Mouse (Mus musculus): ENCODE data around the gene Ifna16. TPM values are rescaled to one million over a fixed set of nuclear protein-coding genes. Genes with fewer than 3 reads are reported as not detected.

Gene Ifna16
- not detected in 2 replicates for polyA plus RNA-seq (2016; fragmentation: Nextera tagmentation; extraction: Ambion mirVana)

DNA sequence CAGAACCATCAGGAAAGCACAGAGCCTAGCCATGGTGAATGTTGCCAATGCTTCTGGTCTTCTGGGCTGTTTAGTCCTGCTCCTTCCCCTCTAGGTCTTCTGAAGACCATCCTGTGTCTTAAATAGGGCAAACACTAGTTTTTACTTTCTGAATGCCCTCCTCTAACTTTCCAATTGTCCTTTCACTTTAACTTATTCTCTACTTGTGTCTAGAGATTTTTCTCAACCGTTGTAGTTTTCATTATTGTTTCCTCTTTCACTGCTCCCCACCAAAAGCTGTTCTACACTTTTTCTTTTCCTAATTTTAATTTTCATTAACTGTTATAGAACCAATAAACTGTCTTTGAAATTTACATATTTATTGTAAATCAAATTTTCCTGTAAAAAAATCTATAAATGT lies at the start of gene Ifna16:
Ifna16 (minus strand) TSS at position 101 of the 400 bp plus-strand sequence.
- no peaks in the 10 kb centered on the region for H3K4me1 ChIP-seq (replicated peaks)
- no peak for ATAC-seq (ENCODE audit: insufficient number of reproducible peaks, low FRiP score)
- no peak within 1 kb of the TSS for H3K27ac ChIP-seq (ENCODE audit: poor library complexity, severe bottlenecking)
- H3K36me3 ChIP-seq, result no peaks in the 10 kb centered on the region
- no peaks in the 10 kb centered on the region for H3K9me3 ChIP-seq (replicated peaks)
- no peak within 1 kb of the TSS for H3K4me3 ChIP-seq
- H3K9ac ChIP-seq, result no peak within 1 kb of the TSS
- 71% methylated on average over 1 of the region's 1 CpGs for WGBS
- no peaks in the 10 kb centered on the region for H3K27me3 ChIP-seq (replicated peaks)
- no peak within 1 kb of the TSS for H3K4me2 ChIP-seq

DNA sequence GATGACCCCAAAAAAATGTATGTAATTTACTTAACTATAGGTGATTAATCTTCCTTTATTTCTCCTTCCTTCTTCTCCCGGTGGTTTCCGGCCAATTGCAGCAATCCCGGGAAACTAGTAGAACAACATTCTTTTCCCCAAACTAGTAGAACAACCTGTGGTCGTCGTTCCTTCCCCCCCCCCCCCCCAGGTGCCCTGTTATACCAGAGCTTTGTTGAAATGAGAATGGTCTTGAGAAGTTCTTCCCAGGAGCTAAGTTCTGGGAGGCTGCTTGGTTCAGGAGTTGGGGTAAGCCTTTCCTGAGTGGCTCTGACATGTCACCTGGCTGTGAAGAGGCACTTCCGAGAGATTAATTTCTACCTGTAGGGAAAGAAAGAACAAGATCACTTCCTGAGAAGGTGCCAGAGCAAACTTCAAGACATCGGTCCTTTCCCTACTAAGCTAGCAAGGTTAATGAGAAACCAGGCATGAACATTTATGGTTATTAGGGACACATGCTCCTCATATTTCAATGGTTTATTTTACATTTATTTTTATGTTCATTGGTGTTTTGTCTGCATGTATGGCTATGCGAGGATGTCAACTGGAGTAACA lies 46.9 kb upstream of the Ifna16 start:
- no peak for ATAC-seq (ENCODE audit: insufficient number of reproducible peaks, low FRiP score)
- Histone ChIP-seq H3K36me3 (peaks cover 11% of the 10 kb centered on the region), H3K27ac (ENCODE audit: poor library complexity, severe bottlenecking) (no peak overlapping the region), H3K4me1 (replicated peaks) (peaks cover 14% of the 10 kb centered on the region), H3K4me2 (no peak overlapping the region), H3K27me3 (replicated peaks) (no peaks in the 10 kb centered on the region), H3K9ac (no peak overlapping the region), H3K4me3 (no peak overlapping the region), H3K9me3 (replicated peaks) (no peaks in the 10 kb centered on the region)
- 62% methylated on average over 8 of the region's 8 CpGs for WGBS

DNA sequence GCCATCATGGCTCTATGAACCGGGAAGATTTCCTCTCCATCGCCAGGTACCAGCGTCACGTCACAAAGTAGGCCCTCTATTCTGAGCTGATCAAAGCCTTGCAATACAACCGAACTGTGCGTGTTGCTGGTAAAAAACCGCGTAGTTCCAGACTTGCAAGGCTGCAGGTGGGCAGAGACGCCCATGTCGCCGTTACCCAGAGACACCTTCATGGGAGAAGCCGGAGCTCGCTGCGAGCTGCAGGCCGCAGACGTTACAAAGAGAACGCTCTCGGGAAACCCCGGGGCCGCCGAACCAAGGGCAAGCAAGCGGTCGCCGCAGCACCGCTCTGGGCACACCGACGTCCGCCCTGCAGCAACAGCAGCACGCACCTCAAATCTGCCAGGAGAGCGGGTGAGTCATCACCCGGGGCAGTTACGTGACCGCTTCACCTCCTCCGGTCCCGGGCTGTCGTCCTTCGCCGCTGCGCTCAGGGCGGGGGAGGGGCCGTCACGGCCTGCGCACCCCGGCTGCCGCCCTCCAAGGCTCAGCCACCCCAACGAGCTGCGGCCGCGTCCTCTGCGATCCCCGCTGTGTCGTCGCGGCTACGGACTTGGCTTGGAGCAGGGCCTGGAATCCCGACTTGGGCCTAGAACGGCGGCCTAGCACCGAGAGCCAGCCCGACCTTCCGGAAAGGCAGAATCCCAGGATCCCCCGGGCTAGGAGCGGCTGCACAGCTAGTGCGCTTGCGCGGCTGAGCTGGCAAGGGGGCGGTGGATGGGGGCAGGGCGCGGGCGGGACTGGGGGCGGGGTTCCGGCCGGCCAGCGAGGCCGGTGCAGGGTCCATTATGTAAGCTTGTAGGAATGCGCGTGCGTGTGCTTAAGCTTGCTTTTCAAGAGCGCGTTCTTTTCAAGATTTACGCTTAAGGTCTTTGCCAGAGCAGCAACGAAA lies 45.3 kb upstream of the Ifna16 start, which contains the start of the genes Gm26566 and Klhl9:
Gm26566 (plus strand) TSS at position 15 of the 931 bp plus-strand sequence.
Klhl9 (minus strand) TSS at position 675 of the 931 bp plus-strand sequence.
- WGBS, result under 1% methylated on average over 82 of the region's 82 CpGs
- Histone ChIP-seq H3K36me3 (peaks cover 14% of the 10 kb centered on the region), H3K9ac (peak within 1 kb of the TSS; percentile 98), H3K9me3 (replicated peaks) (no peaks in the 10 kb centered on the region), H3K4me1 (replicated peaks) (peaks cover 17% of the 10 kb centered on the region), H3K27me3 (replicated peaks) (no peaks in the 10 kb centered on the region), H3K4me3 (peak within 1 kb of the TSS; percentile 86), H3K27ac (ENCODE audit: poor library complexity, severe bottlenecking) (peak within 1 kb of the TSS; percentile 99), H3K4me2 (peak within 1 kb of the TSS; percentile 90)
- ATAC-seq (ENCODE audit: insufficient number of reproducible peaks, low FRiP score), result peak; percentile 98

DNA sequence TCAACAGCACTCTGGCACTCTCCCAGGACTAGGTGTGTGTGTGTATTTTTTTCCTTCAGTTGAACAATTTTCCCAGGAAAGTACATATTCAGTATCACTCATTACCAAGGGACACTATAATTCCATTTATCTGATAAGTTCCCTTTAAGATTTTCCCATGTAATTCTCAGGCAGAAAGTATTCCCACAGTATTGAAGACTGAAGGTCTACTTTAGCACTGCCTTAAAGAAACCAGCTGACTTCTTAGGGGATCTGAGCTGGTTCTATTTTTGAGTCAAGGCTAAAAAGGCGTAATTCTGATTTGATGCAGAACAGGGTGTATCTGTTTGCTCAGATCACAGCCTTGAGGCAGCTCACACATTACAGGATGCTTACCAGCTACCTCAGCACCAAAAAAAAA lies 42.0 kb upstream of the Ifna16 start:
- peak overlapping the region; percentile 43 for H3K4me3 ChIP-seq
- ATAC-seq (ENCODE audit: insufficient number of reproducible peaks, low FRiP score), result no peak
- peaks cover 37% of the 10 kb centered on the region for H3K36me3 ChIP-seq
- no peak overlapping the region for H3K27ac ChIP-seq (ENCODE audit: poor library complexity, severe bottlenecking)
- H3K27me3 ChIP-seq (replicated peaks), result no peaks in the 10 kb centered on the region
- peak overlapping the region; percentile 67 for H3K4me2 ChIP-seq
- peaks cover 20% of the 10 kb centered on the region for H3K4me1 ChIP-seq (replicated peaks)
- no peak overlapping the region; the same call in 1 of the 2 replicates for H3K9ac ChIP-seq
- H3K9me3 ChIP-seq (replicated peaks), result no peaks in the 10 kb centered on the region
- 22% methylated on average over 1 of the region's 1 CpGs for WGBS

DNA sequence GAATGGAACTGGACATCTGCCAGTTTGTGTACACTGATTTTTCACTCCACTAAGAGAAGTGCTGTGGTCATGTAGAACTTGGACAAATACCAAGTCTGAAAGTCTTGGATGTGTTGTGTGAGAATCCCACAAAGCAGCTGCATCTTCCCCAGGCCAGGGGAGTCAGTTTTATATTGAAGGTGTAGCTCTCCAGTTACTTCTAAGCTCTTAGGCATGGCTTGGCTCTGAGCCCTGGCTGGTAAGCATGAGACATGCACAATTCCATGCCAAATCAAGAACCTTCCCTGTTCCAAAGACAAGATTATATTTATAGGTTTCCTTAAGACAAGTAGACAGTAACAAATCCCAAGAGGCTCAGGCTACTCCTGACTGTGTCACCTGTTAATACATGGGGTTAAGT lies 38.3 kb upstream of the Ifna16 start:
- peaks cover 35% of the 10 kb centered on the region for H3K36me3 ChIP-seq
- no peak overlapping the region for H3K27ac ChIP-seq (ENCODE audit: poor library complexity, severe bottlenecking)
- H3K9me3 ChIP-seq (replicated peaks), result no peaks in the 10 kb centered on the region
- H3K9ac ChIP-seq, result no peak overlapping the region
- peaks cover 7% of the 10 kb centered on the region for H3K4me1 ChIP-seq (replicated peaks)
- no peaks in the 10 kb centered on the region for H3K27me3 ChIP-seq (replicated peaks)
- no peak overlapping the region for H3K4me3 ChIP-seq
- ATAC-seq (ENCODE audit: insufficient number of reproducible peaks, low FRiP score), result no peak
- H3K4me2 ChIP-seq, result no peak overlapping the region

DNA sequence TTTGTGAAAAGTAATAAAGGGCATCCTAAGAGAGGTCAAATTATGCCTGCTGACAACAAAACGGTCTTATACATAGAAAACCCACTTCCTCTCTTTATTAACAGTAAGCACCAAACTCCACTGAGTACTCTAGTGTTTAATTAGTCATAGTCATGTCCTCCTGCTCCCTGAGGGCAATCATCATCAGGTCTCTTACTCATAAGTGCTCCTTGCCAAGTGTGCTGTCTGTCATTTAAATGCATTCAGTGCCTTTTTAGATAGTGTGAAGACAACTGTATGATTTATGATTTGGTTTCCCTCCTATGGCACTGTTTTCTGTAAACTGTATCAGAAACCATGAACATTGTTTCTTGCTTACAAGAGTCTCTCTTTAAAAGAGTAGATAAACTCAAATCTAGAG lies 37.6 kb upstream of the Ifna16 start:
- no peak overlapping the region for H3K4me2 ChIP-seq
- no peaks in the 10 kb centered on the region for H3K27me3 ChIP-seq (replicated peaks)
- H3K4me3 ChIP-seq, result no peak overlapping the region
- WGBS, result 93% methylated on average over 1 of the region's 1 CpGs
- no peaks in the 10 kb centered on the region for H3K9me3 ChIP-seq (replicated peaks)
- peaks cover 33% of the 10 kb centered on the region for H3K36me3 ChIP-seq
- peaks cover 6% of the 10 kb centered on the region for H3K4me1 ChIP-seq (replicated peaks)
- no peak for ATAC-seq (ENCODE audit: insufficient number of reproducible peaks, low FRiP score)
- no peak overlapping the region for H3K9ac ChIP-seq
- H3K27ac ChIP-seq (ENCODE audit: poor library complexity, severe bottlenecking), result no peak overlapping the region

DNA sequence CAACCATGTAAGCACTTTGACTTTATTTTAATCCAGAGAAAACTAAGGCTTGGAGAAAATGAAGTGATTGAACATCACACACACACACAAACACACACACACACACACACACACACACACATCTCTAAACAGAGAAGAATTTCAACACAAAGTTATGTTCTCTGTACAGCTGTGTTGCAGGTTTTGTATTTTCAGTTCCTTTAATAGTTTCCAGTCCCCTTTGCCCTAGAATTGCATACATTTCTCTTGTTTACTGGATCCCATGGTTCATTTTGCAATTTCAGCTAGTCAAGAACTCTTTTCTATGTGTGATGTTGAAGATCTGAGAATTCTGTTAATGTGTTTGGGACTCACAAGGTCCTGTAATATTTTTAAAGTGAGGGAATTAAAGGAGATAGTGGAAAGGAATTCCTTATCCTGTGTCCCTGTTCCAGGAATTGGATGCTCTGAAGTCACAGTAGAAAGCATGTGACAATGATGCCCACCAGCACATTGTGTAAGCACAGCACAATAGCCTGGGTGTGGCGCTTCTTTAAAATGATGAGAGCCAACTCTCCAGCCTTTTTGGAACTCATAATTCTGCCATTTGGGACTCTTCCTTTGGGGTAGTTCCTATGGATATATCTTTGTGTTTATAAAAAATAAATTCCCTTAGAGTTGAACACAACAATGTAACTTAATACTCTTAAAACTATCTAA lies 30.6 kb upstream of the Ifna16 start:
- no peaks in the 10 kb centered on the region for H3K27me3 ChIP-seq (replicated peaks)
- H3K9ac ChIP-seq, result no peak overlapping the region
- H3K4me2 ChIP-seq, result no peak overlapping the region
- H3K27ac ChIP-seq (ENCODE audit: poor library complexity, severe bottlenecking), result no peak overlapping the region
- 81% methylated on average over 1 of the region's 1 CpGs for WGBS
- H3K4me3 ChIP-seq, result no peak overlapping the region
- H3K36me3 ChIP-seq, result no peaks in the 10 kb centered on the region
- no peaks in the 10 kb centered on the region for H3K4me1 ChIP-seq (replicated peaks)
- no peak for ATAC-seq (ENCODE audit: insufficient number of reproducible peaks, low FRiP score)
- H3K9me3 ChIP-seq (replicated peaks), result no peaks in the 10 kb centered on the region

DNA sequence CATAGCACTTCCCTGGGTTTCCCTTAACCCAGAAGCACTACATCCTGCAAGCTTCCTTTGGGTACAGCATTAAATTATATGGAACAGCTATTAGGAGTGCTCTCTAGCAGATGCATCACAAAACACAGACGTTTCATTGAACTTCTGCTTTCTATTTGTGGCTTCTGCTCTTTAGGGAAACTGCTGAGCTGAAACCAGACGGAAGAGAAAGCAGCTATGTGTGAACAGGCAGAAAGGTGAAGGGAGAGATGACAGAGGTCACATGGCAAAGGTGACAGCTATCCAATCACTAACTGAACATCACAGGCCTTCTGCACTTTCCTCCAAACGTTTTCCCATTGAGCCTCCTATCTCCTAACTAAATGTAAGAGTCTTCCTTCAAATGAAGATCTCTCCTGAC lies 29.2 kb upstream of the Ifna16 start:
- H3K9ac ChIP-seq, result no peak overlapping the region
- ATAC-seq (ENCODE audit: insufficient number of reproducible peaks, low FRiP score), result no peak
- H3K27me3 ChIP-seq (replicated peaks), result no peaks in the 10 kb centered on the region
- H3K9me3 ChIP-seq (replicated peaks), result no peaks in the 10 kb centered on the region
- H3K4me3 ChIP-seq, result no peak overlapping the region
- no peaks in the 10 kb centered on the region for H3K4me1 ChIP-seq (replicated peaks)
- 20% methylated on average over 3 of the region's 3 CpGs for WGBS
- no peak overlapping the region for H3K4me2 ChIP-seq
- H3K27ac ChIP-seq (ENCODE audit: poor library complexity, severe bottlenecking), result no peak overlapping the region
- H3K36me3 ChIP-seq, result no peaks in the 10 kb centered on the region

DNA sequence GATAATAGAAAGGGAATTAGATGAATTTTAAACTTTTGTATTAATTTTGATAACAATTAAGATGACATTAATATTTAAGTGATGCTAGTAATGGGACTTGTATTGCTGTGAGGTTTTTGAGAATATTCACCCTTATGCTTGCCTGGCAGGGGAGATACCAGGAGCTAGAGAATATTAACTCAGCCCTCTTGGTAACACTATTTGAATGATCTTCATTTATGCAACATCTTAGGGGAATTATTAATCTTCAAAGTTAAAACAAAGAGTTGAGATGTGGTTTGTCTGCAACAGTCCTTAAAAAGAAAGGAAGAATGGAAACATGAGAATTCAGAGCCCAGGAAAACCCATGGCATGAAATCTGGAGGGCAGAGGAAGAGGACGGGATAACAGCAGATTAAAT lies 22.6 kb upstream of the Ifna16 start:
- no peak for ATAC-seq (ENCODE audit: insufficient number of reproducible peaks, low FRiP score)
- 0 out of 2 replicates have a peak, but pooled peaks cover 4% of the 10 kb centered on the region for H3K27me3 ChIP-seq (replicated peaks)
- H3K9me3 ChIP-seq (replicated peaks), result no peaks in the 10 kb centered on the region
- H3K9ac ChIP-seq, result no peak overlapping the region
- H3K27ac ChIP-seq (ENCODE audit: poor library complexity, severe bottlenecking), result no peak overlapping the region
- no peaks in the 10 kb centered on the region for H3K36me3 ChIP-seq
- 85% methylated on average over 1 of the region's 1 CpGs for WGBS
- no peak overlapping the region for H3K4me2 ChIP-seq
- no peak overlapping the region for H3K4me3 ChIP-seq
- no peaks in the 10 kb centered on the region for H3K4me1 ChIP-seq (replicated peaks)

DNA sequence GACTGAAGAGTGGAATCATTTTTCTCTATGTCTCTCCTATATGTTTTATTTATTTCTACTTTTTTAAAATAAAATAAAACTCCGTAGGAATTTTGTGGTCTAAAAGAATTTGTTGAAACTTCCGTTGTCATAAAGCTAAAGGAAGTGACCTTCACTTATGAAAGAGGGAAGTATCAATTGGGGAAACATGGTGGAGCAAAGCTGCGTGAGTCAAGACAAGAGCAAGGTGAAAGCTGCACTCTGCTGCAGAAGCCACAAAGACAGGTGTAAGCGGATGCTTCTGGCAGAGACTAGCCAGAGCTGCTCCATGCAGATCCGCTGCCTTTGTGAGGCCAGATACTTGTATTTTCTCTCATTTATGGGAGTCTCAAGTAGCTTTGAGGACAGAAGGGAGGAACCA lies 22.1 kb upstream of the Ifna16 start:
- Histone ChIP-seq H3K4me2 (no peak overlapping the region), H3K36me3 (no peaks in the 10 kb centered on the region), H3K27me3 (replicated peaks) (0 out of 2 replicates have a peak, but pooled peaks cover 4% of the 10 kb centered on the region), H3K9me3 (replicated peaks) (no peaks in the 10 kb centered on the region), H3K4me3 (no peak overlapping the region), H3K9ac (no peak overlapping the region), H3K4me1 (replicated peaks) (no peaks in the 10 kb centered on the region), H3K27ac (ENCODE audit: poor library complexity, severe bottlenecking) (no peak overlapping the region)
- 78% methylated on average over 5 of the region's 5 CpGs for WGBS
- ATAC-seq (ENCODE audit: insufficient number of reproducible peaks, low FRiP score), result no peak

DNA sequence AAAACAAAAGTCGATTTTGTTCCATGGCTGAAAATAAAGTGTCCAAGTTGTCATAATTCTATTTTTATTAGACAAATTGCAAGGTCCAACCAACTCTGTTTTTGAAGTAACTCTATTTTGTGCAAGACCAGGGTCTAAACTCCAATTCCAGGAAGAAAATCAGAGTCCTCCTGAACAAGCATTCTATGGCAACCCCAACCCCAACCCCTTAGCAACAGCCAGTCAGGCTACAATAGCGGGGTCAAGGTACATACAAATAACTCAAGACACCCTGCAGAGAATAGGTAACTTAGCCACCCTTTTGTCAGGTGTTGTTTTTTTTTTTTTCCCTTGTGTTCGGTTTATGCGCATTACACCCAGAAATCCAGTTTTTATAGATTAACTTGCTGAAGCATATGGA lies 21.0 kb upstream of the Ifna16 start:
- H3K9me3 ChIP-seq (replicated peaks), result no peaks in the 10 kb centered on the region
- H3K27me3 ChIP-seq (replicated peaks), result 0 out of 2 replicates have a peak, but pooled peaks cover 4% of the 10 kb centered on the region
- no peak for ATAC-seq (ENCODE audit: insufficient number of reproducible peaks, low FRiP score)
- 71% methylated on average over 4 of the region's 4 CpGs for WGBS
- no peak overlapping the region for H3K4me2 ChIP-seq
- no peak overlapping the region for H3K4me3 ChIP-seq
- H3K4me1 ChIP-seq (replicated peaks), result no peaks in the 10 kb centered on the region
- H3K36me3 ChIP-seq, result no peaks in the 10 kb centered on the region
- H3K9ac ChIP-seq, result no peak overlapping the region
- no peak overlapping the region for H3K27ac ChIP-seq (ENCODE audit: poor library complexity, severe bottlenecking)
